Mouse (Mus musculus) gastrocnemius, postnatal 25 days (tissue): ENCODE results near the gene Adprhl2. TPM values are rescaled to one million over a fixed set of nuclear protein-coding genes. Genes with fewer than 3 reads are reported as not detected.

Experiments
- DNase-seq: peaks from one replicate; pipeline ENCODE4 v3.0.0; 2022
- total RNA-seq, 2 experiments: library from RNA; stranded (reverse); gene quantifications; 1 replicate in 1 of 2; 2 replicates in 1 of 2; pipeline ENCODE4 v1.2.3; 2021

Gene Adprhl2
- total RNA-seq, 2 experiments from 2014 or later = 7.4 to 8.4 TPM

- no peak for DNase-seq
These were observed 14.7 kb downstream of the Adprhl2 start for GRCm38 (mm10) chr4:126306827-126307226.

DNA sequence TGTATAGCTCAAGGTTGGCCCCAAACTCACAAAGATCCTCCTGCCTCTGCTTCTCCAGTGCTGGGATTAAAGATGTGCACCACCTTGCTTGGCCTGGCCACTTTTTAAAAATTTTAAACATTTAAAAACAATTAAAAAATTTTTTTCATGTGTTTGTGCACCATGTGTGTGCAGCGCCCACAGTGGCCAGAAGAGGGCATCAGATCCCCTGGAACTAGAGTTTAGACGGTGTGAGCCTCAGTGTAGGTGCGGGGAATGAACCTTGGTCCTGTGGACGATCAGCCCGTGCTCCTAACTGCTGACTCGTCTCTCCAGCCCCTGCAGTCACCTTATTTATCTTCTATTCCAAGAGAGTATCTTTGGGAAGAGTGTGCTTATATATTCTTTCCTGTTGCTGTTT, 15.4 kb downstream of the Adprhl2 start:
- no peak for DNase-seq

DNA sequence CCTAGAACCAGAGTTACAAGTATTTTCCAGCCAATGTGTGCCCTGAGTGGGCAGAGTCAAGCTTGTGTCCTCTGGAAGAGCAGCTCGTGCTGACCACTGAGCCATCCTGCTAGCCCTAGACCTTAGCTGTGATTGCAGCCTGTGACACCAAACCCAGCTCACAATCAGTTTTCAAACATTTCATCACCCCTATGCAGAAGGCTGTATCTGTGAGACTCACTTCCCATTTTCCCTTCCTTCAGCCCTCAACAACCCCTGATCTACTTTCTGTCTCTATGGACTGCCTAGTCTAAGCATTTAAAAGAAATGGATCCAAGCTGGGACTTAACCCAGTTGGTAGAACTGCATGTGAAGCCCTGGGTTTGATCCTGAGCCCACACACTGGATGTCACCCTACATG, 16.1 kb downstream of the Adprhl2 start:
- no peak for DNase-seq

GRCm38 (mm10) chr4:126303877-126304276, 17.6 kb downstream of the Adprhl2 start:
- no peak for DNase-seq

- no peak for DNase-seq
These were observed 19.8 kb downstream of the Adprhl2 start for GRCm38 (mm10) chr4:126301584-126302309.

GRCm38 (mm10) chr4:126300916-126301583, 20.5 kb downstream of the Adprhl2 start:
- DNase-seq = no peak

GRCm38 (mm10) chr4:126296617-126297101, 24.8 kb downstream of the Adprhl2 start:
- DNase-seq = peak; percentile 83

DNA sequence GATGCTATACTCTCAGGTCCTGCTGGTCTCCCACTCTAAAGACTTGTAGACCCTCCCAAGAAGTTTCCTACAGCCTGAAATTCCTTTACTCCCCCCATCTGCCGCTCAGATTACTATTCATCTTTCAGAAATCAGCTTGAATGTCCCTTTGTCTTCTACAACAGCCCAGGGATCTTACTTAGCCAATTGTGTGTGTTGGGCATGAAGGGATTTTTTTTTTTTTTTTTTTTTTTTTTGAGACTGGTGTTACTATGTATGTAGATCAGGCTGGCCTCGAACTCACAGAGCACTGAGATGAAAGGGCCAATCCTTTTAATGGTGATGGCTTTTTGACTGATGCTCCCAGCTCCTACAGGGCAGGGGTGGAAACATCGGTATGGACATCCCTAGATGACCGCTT, 25.6 kb downstream of the Adprhl2 start:
- DNase-seq = no peak

DNA sequence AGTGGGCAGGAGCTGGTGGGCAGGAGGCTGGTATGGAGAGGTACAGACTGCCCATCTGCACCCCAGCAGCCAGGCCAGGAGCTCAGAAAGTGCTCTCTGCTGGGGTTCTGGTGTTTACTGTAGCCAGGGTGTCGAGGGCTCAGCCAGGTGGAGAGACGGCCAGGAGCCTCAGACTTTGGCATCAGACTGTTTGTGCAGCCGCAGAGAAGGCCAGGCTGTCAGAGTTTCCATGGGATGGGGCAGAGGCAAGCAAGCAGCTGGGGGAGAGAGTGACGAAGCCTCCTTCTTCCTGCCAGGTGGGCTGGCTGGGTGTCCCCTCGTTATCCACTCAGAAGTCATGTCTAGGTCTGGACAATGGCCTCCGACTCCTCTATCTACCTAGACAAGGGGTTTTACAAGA, 26.4 kb downstream of the Adprhl2 start:
- DNase-seq = no peak

DNA sequence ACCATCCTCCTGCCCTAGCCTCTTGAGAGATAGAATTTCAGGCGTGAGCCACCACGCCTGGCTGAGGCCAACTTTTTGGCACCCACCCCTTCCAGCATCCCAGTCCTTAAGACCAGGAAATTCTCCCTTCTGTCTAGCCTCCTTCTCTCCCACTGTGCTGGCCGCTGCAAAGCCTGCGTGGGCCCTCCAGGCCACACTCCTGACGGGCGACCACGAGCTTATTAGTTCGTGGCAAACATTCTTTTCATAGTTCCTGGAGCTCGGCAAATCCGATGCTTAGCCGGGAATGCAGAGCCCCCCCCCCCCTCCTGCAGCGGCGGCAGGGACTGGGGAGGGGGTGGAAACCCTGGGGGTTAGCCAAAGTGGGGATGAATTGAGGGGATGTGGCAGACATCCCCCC, 30.3 kb downstream of the Adprhl2 start:
- no peak for DNase-seq

DNA sequence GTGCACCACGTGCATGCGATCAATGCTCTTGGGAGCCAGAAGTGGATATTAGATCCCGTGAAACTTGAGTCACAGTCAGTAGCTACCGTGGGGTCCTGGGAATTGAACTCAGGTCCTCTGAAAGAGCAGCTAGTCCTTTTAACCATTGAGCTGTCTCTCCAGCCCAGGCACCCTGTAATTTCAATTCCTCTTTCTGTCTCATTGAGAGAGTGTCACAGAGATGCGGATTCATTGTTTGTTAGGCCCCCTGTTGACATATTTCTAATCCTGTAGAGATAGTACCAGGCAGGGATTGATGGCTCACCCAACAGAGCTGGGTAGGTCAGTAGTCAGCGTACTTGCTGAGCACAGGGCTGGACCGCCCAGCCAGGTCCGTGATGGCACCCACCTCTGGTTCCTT, 31.2 kb downstream of the Adprhl2 start:
- no peak for DNase-seq

- no peak for DNase-seq
These were observed 33.3 kb downstream of the Adprhl2 start for GRCm38 (mm10) chr4:126288085-126288666.

GRCm38 (mm10) chr4:126287302-126287995, 34.1 kb downstream of the Adprhl2 start:
- DNase-seq = no peak

GRCm38 (mm10) chr4:126286492-126286891, 35.0 kb downstream of the Adprhl2 start, which contains the start of gene Col8a2:
Gene Col8a2 (plus strand): TSS chr4:126286793.
- no peak for DNase-seq

GRCm38 (mm10) chr4:126283582-126283981, 37.9 kb downstream of the Adprhl2 start:
- DNase-seq = no peak

- DNase-seq = no peak
These were observed 39.8 kb downstream of the Adprhl2 start for GRCm38 (mm10) chr4:126281706-126282105.

DNA sequence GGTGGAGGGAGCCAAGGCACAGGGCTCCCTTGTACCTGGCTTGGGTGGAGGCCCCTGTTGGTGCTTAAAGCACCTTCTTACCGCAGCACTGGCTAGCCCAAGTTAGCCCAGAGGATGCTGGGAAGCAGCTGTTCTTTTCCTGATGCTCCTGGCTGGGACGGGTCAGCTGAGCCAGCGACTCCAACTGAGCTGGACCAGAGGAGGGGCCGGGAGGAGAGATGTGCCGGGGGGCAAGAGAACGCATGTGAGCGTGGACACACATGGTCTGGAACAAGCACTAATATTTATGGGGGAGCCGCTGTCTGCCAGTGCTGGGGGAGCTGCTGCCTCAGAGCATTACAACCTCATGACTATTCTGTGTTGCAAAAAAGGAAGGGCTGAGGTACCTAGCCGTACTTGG, 42.5 kb downstream of the Adprhl2 start:
- DNase-seq = no peak

GRCm38 (mm10) chr4:126278565-126278915, 43.0 kb downstream of the Adprhl2 start:
- peak; percentile 42 for DNase-seq

GRCm38 (mm10) chr4:126277906-126278564, 43.5 kb downstream of the Adprhl2 start:
- no peak for DNase-seq

- DNase-seq = peak; percentile 41
These were observed 45.8 kb downstream of the Adprhl2 start for GRCm38 (mm10) chr4:126275681-126276131.

DNA sequence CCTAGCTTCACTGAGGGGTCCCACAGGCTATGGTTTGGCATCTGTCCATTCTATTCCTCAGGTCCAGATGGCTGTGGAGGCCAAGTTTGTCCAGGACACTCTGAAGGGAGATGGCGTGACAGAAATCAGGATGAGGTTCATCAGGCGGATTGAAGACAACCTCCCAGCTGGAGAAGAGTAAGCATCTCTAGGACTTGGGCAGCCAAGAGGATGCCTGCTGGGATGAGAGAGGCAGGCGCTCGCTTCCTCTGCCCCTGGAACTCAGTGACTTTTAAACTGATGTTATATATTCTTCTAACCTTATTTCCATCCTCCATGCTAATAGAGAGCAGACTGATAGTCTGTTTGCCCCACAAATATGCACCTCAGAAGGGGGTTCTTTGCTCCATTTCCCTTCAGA, 46.4 kb downstream of the Adprhl2 start:
- DNase-seq = no peak

GRCm38 (mm10) chr4:126273753-126274152, 47.8 kb downstream of the Adprhl2 start:
- DNase-seq = no peak
